Mouse (Mus musculus) erythroblast, adult 5-6 weeks (primary cell): ENCODE results near the gene Rad54l. TPM values are rescaled to one million over a fixed set of nuclear protein-coding genes. Genes with fewer than 3 reads are reported as not detected.

Source experiments
- total RNA-seq, 2 experiments: library from RNA; stranded (forward) in 1 of 2; stranded (reverse) in 1 of 2; fragments of 150-400 nt in 1 of 2; fragments of 200-764, 138-1000 nt in 1 of 2; gene quantifications; 2 replicates each; pipeline versions ENCODE4 v1.2.3 to v1.2.4; 2015 to 2017; ENCODE audit warnings: low replicate concordance in 2 of 2

The Rad54l gene
- total RNA-seq, 2 experiments from 2014 or later, result 8.1 to 16.8 TPM

Other genes with a start within 250 kb of the Rad54l start
- gene Kncn, start 239.3 kb downstream of the Rad54l start, total RNA-seq (2015; ENCODE audit: low replicate concordance), result not detected in 2 replicates
- not detected in 2 replicates for gene Kncn, start 239.3 kb downstream of the Rad54l start, total RNA-seq (2017; ENCODE audit: low replicate concordance)
- not detected in 2 replicates for gene 6430628N08Rik, start 233.0 kb downstream of the Rad54l start, total RNA-seq (2015; ENCODE audit: low replicate concordance)
- gene 6430628N08Rik, start 233.0 kb downstream of the Rad54l start, total RNA-seq (2017; ENCODE audit: low replicate concordance), result not detected in 2 replicates
- gene Dmbx1, start 183.8 kb downstream of the Rad54l start, total RNA-seq (2015; ENCODE audit: low replicate concordance), result not detected in 2 replicates
- gene Dmbx1, start 183.8 kb downstream of the Rad54l start, total RNA-seq (2017; ENCODE audit: low replicate concordance), result not detected in 2 replicates
- gene Faah, start 105.8 kb downstream of the Rad54l start, total RNA-seq (2015; ENCODE audit: low replicate concordance), result 2.1 TPM in 1 of 2 replicates, not detected in the other
- gene Faah, start 105.8 kb downstream of the Rad54l start, total RNA-seq (2017; ENCODE audit: low replicate concordance), result 1.3 TPM in 1 of 2 replicates, not detected in the other
- gene Nsun4, start 69.8 kb downstream of the Rad54l start, total RNA-seq (2015; ENCODE audit: low replicate concordance), result 2.5 and 2.9 TPM in 2 replicates
- 0.43 and 1.1 TPM in 2 replicates for gene Nsun4, start 69.8 kb downstream of the Rad54l start, total RNA-seq (2017; ENCODE audit: low replicate concordance)
- gene Uqcrh, start 48.6 kb downstream of the Rad54l start, total RNA-seq (2015; ENCODE audit: low replicate concordance), result 197 and 223 TPM in 2 replicates
- 191 and 235 TPM in 2 replicates for gene Uqcrh, start 48.6 kb downstream of the Rad54l start, total RNA-seq (2017; ENCODE audit: low replicate concordance)
- 3.5 and 9.0 TPM in 2 replicates for gene Lrrc41, start 48.4 kb downstream of the Rad54l start, total RNA-seq (2015; ENCODE audit: low replicate concordance)
- 1.3 and 3.3 TPM in 2 replicates for gene Lrrc41, start 48.4 kb downstream of the Rad54l start, total RNA-seq (2017; ENCODE audit: low replicate concordance)
- gene Pomgnt1, start 150 bp upstream of the Rad54l start, total RNA-seq (2015; ENCODE audit: low replicate concordance), result 0.63 and 7.9 TPM in 2 replicates
- 2.2 and 6.8 TPM in 2 replicates for gene Pomgnt1, start 150 bp upstream of the Rad54l start, total RNA-seq (2017; ENCODE audit: low replicate concordance)
- not detected in 2 replicates for gene Lurap1, start 27.6 kb upstream of the Rad54l start, total RNA-seq (2015; ENCODE audit: low replicate concordance)
- gene Lurap1, start 27.6 kb upstream of the Rad54l start, total RNA-seq (2017; ENCODE audit: low replicate concordance), result not detected in 2 replicates
- gene Tspan1, start 43.9 kb upstream of the Rad54l start, total RNA-seq (2015; ENCODE audit: low replicate concordance), result not detected in 2 replicates
- gene Tspan1, start 43.9 kb upstream of the Rad54l start, total RNA-seq (2017; ENCODE audit: low replicate concordance), result not detected in 2 replicates
- gene 1700042G07Rik, start 49.7 kb upstream of the Rad54l start, total RNA-seq (2015; ENCODE audit: low replicate concordance), result not detected in 2 replicates
- gene 1700042G07Rik, start 49.7 kb upstream of the Rad54l start, total RNA-seq (2017; ENCODE audit: low replicate concordance), result not detected in 2 replicates
- 0.84 TPM in 1 of 2 replicates, not detected in the other for gene Gm49337, start 49.7 kb upstream of the Rad54l start, total RNA-seq (2015; ENCODE audit: low replicate concordance)
- gene Gm49337, start 49.7 kb upstream of the Rad54l start, total RNA-seq (2017; ENCODE audit: low replicate concordance), result not detected in 2 replicates
- gene Pik3r3, start 97.9 kb upstream of the Rad54l start, total RNA-seq (2015; ENCODE audit: low replicate concordance), result not detected in 2 replicates
- 0.26 and 0.84 TPM in 2 replicates for gene Pik3r3, start 97.9 kb upstream of the Rad54l start, total RNA-seq (2017; ENCODE audit: low replicate concordance)